Mouse (Mus musculus) neural tube, embryonic 12.5 days (tissue): ENCODE measurements around the gene Zfp985. TPM values are rescaled to one million over a fixed set of nuclear protein-coding genes. Genes with fewer than 3 reads are reported as not detected.
A peak's percentile ranks its signal among the peaks of the same experiment; 100 is the strongest.
"Not testable (repeated sequence)": the region's sequence is repeated elsewhere in the genome, so short reads cannot be mapped to it uniquely, and the experiment has no call there.

Experiments used
- ATAC-seq: fragments of 200-750 bp; cut with Nextera tagmentation; 2 replicates; pipeline ENCODE4 v1.8.0; 2017; ENCODE audit warnings: low read depth, mild to moderate bottlenecking, moderate TSS enrichment, moderate library complexity; ENCODE audit not compliant: low FRiP score
- H3K27ac ChIP-seq: fragments of 300-500 bp; sonication (generic); 2 replicates; pipeline ENCODE4 v1.5.1; 2016
- H3K27me3 ChIP-seq: fragments of 300-500 bp; sonication (generic); replicated peaks from 2 replicates; pipeline ENCODE4 v1.6.1; 2016; ENCODE audit warnings: mild to moderate bottlenecking
- H3K36me3 ChIP-seq: fragments of 300-500 bp; sonication (generic); 2 replicates; pipeline ENCODE4 v1.6.1; 2016; ENCODE audit warnings: mild to moderate bottlenecking
- H3K4me1 ChIP-seq: fragments of 300-500 bp; sonication (generic); 2 replicates; pipeline ENCODE4 v1.6.1; 2016
- H3K4me2 ChIP-seq: fragments of 300-500 bp; sonication (generic); replicated peaks from 2 replicates; pipeline ENCODE4 v1.6.1; 2016; ENCODE audit warnings: mild to moderate bottlenecking
- H3K4me3 ChIP-seq: fragments of 300-500 bp; sonication (generic); 2 replicates; pipeline ENCODE4 v1.5.1; 2016
- H3K9ac ChIP-seq: fragments of 300-500 bp; sonication (generic); 2 replicates; pipeline ENCODE4 v1.6.1; 2016; ENCODE audit warnings: mild to moderate bottlenecking
- H3K9me3 ChIP-seq: fragments of 300-500 bp; sonication (generic); 2 replicates; pipeline ENCODE4 v1.6.1; 2016; ENCODE audit warnings: mild to moderate bottlenecking
- WGBS: fragments of 180-500 bp; shearing (Covaris S2); methylation state at CpG from one replicate; pipeline ENCODE4 v1.1.7; 2016; 5-methylcytosine and 5-hydroxymethylcytosine counted together
- polyA plus RNA-seq: library from polyadenylated mRNA; unstranded; fragments of >200 nt; fragmentation: Nextera tagmentation; extraction: Ambion mirVana; gene quantifications from 2 replicates; pipeline ENCODE4 v1.2.1, GENCODE M21; 2016

The Zfp985 gene
- polyA plus RNA-seq, 1 experiment from 2014 or later: not detected

DNA sequence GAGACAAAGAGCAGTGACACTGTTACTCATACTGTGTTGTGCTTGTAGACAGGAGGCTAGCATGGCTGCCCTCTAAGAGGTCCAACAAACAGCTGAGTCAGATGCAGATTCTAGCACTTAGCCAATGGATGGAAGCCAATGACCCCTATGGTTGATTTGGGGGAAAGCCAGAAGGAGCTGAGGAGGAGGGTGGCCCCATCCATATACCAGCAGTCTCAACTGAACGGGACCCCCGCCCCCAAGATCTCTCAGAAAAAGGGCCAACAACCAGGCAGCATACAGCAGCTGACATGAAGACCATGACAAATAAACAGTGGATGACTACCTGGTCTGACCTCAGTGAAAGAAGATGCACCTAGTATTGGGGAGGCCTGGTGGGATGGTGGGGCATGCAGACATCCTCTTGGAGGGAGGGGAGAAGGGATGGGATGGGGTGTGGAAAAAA, 80.8 kb downstream of the Zfp985 start:
- not testable (repeated sequence) for H3K36me3 ChIP-seq, H3K4me2 ChIP-seq, H3K4me3 ChIP-seq, H3K4me1 ChIP-seq, H3K9me3 ChIP-seq, H3K9ac ChIP-seq, H3K27ac ChIP-seq, H3K27me3 ChIP-seq
- peak; percentile 53; the same call in 1 of the 2 replicates for ATAC-seq
- no CpG with 5 or more reads among the region's 2 CpGs for WGBS

Other genes with a start within 250 kb of the Zfp985 start
- gene Zfp988, start 247.6 kb upstream of the Zfp985 start, polyA plus RNA-seq: 0.08 and 0.09 TPM in 2 replicates
- gene Zfp978, start 192.0 kb upstream of the Zfp985 start, polyA plus RNA-seq: 0.28 TPM in 1 of 2 replicates, not detected in the other
- gene Zfp982, start 60.9 kb upstream of the Zfp985 start, polyA plus RNA-seq: 6.3 and 7.7 TPM in 2 replicates
- 0.37 and 0.43 TPM in 2 replicates for gene Gm16503, start 13.1 kb upstream of the Zfp985 start, polyA plus RNA-seq
- 2.1 and 2.8 TPM in 2 replicates for gene Zfp979, start 89.2 kb downstream of the Zfp985 start, polyA plus RNA-seq
- gene Zfp534, start 149.3 kb downstream of the Zfp985 start, polyA plus RNA-seq: not detected in 2 replicates